1 mouse cellular context compared by ENCODE assay signal in the genomic region with DNA sequence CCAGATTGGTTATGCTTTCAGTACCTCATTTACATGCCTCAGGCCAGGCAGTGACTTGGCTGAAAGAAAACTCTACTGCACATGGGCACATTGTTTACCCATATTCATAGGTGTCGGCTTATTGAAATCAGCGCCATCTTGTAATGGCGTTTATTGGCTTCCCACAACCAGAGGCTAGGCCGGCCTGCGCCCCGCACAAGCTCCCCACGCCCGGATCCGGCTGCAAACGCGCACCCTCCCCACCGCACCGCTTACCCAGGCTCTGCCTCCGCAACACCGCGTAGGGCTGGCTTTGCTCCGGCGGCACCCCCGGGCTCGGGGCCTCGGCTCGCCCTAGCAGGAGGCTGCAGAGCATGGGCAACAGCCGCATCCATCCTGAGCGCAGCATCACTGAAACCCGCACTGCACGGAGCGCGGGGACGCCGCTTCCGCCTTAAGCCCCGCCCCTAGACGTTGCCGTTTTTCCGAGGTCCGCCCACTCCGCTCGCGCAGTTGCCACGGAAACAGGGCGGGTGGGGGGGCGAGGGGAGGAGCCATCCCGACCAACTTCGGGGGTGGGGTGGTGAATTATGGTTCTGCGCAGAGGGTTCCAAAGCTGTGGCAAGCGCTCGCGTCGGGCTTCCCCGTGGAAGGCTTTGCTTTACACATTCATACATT.
TF ChIP-seq lines count a peak whose summit lies in the region.

No protein-coding gene starts in this region.

TF ChIP-seq in CH12.LX, 34 proteins besides CTCF, POLR2A, EP300 and RAD21:
- TF ChIP-seq HCFC1 (IDR thresholded peaks at IDR 0.05; ENCODE audit: low read depth, low read length) = peak; percentile 44; the same call in 1 of the 2 replicates
- no peak for TF ChIP-seq E2F4 (IDR thresholded peaks at IDR 0.05; ENCODE audit: insufficient replicate concordance, low read depth, low read length)
- peak; percentile 50; the same call in 1 of the 2 replicates for TF ChIP-seq SIN3A (IDR thresholded peaks at IDR 0.05; ENCODE audit: low read length)
- TF ChIP-seq MAZ (IDR thresholded peaks at IDR 0.05; ENCODE audit: low read depth, low read length) = peak; percentile 28; the same call in 1 of the 2 replicates
- TF ChIP-seq POLR2AphosphoS2 (IDR thresholded peaks at IDR 0.05; ENCODE audit: low read depth, low read length) = 0 out of 2 replicates have a peak, but pooled peaks have one; percentile 30
- no peak for TF ChIP-seq MEF2A (IDR thresholded peaks at IDR 0.05; ENCODE audit: borderline replicate concordance, low read depth, low read length)
- TF ChIP-seq TCF12 (IDR thresholded peaks at IDR 0.05; ENCODE audit: low read depth, low read length) = peak; percentile 55; the same call in 1 of the 2 replicates
- TF ChIP-seq MXI1 (IDR thresholded peaks at IDR 0.05; ENCODE audit: low read depth, low read length) = 0 out of 2 replicates have a peak, but pooled peaks have one; percentile 35
- TF ChIP-seq IRF4 (IDR thresholded peaks at IDR 0.05; ENCODE audit: low read depth, low read length) = 0 out of 2 replicates have a peak, but pooled peaks have one; percentile 11
- TF ChIP-seq NRF1 (IDR thresholded peaks at IDR 0.05; ENCODE audit: low read depth, low read length) = peak; percentile 53; the same call in 1 of the 2 replicates
- no peak for TF ChIP-seq KAT2A (IDR thresholded peaks at IDR 0.05; ENCODE audit: insufficient replicate concordance, low read length)
- peak; percentile 62 for TF ChIP-seq MAX (IDR thresholded peaks at IDR 0.05; ENCODE audit: low read length)
- TF ChIP-seq SMC3 (IDR thresholded peaks at IDR 0.05; ENCODE audit: low read depth, low read length) = no peak
- no peak for TF ChIP-seq ZC3H11A (IDR thresholded peaks at IDR 0.05; ENCODE audit: low read depth, low read length)
- TF ChIP-seq JUND (conservative IDR thresholded peaks at IDR 0.05; ENCODE audit: low read depth, low read length) = no peak
- peak; percentile 84 for TF ChIP-seq NELFE (IDR thresholded peaks at IDR 0.05; ENCODE audit: low read depth, low read length)
- peak; percentile 88 for TF ChIP-seq ELF1 (IDR thresholded peaks at IDR 0.05; ENCODE audit: low read depth, low read length)
- no peak for TF ChIP-seq ETS1 (conservative IDR thresholded peaks at IDR 0.05; ENCODE audit: low read depth, low read length)
- peak; percentile 84 for TF ChIP-seq ZMIZ1 (IDR thresholded peaks at IDR 0.05; ENCODE audit: low read depth, low read length)
- TF ChIP-seq MYC (IDR thresholded peaks at IDR 0.05; ENCODE audit: low read depth, low read length) = 0 out of 2 replicates have a peak, but pooled peaks have one; percentile 66
